In the genomic region with DNA sequence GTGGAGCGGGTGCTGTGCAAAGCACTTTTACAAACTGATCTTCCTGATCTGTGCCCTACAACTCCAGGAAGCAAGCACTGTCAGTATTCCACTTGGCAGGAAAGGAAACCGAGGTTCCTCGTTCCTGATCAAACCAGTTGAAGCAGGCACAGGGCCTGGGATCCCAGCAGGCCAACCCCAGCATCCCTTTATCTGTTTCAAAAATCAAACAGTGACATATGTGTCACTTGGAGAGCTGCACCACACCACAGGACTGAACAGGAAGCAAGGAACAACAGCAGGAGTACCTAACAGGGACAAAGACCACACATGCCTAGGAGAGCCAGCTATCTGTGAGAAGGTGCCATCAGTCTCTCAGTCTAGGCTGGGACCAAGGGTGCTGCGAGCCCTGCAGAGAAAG, we compare ENCODE assay signal across 23 mouse cellular contexts. TPM values are rescaled to one million over a fixed set of nuclear protein-coding genes. Genes with fewer than 3 reads are reported as not detected.
DNase-seq lines count a peak whose midpoint lies in the region; TF ChIP-seq lines count a peak whose summit lies in the region.
"Had no signal": no experiment of that assay in that cellular context is flagged by ENCODE, and none has a peak within 500 bp of the region (broad histone marks: within the 10 kb centered on the region; RNA-seq: fewer than 3 reads in every experiment).

No protein-coding gene starts in this region.

- no peaks in the 10 kb centered on the region for H3K36me3 ChIP-seq in heart, embryonic 10.5 days
- H3K36me3 ChIP-seq: embryonic facial prominence, embryonic 15.5 days; forebrain, embryonic 10.5 days; forebrain, embryonic 15.5 days; heart, embryonic 12.5 days; hindbrain, embryonic 15.5 days had no signal

- no peaks in the 10 kb centered on the region for H3K9me3 ChIP-seq in heart, embryonic 10.5 days
- H3K9me3 ChIP-seq: embryonic facial prominence, embryonic 15.5 days; forebrain, embryonic 10.5 days; forebrain, embryonic 15.5 days; heart, embryonic 12.5 days; hindbrain, embryonic 15.5 days had no signal

- H3K27ac ChIP-seq in heart, embryonic 10.5 days, result peak overlapping the region; percentile 38; the same call in 1 of the 2 replicates
- H3K27ac ChIP-seq in layer of hippocampus, adult 2 months, result peak overlapping the region; percentile 18; the same call in 1 of the 2 replicates
- H3K27ac ChIP-seq: embryonic facial prominence, embryonic 15.5 days; forebrain, embryonic 10.5 days; forebrain, embryonic 15.5 days; heart, adult 2 months; hindbrain, embryonic 15.5 days had no signal

- intact Hi-C loops in heart, postnatal 14 days (cut with DNase I), result no loop called here

- H3K27me3 ChIP-seq in heart, embryonic 10.5 days (ENCODE audit: insufficient read depth, poor library complexity, severe bottlenecking), result no peaks in the 10 kb centered on the region
- H3K27me3 ChIP-seq: embryonic facial prominence, embryonic 15.5 days; forebrain, embryonic 15.5 days; heart, embryonic 12.5 days; hindbrain, embryonic 15.5 days; Patski had no signal

- H3K4me3 ChIP-seq in heart, embryonic 10.5 days, result no peak overlapping the region
- no peak overlapping the region for H3K4me3 ChIP-seq in layer of hippocampus, adult 2 months
- H3K4me3 ChIP-seq: embryonic facial prominence, embryonic 15.5 days; erythroblast, embryonic 14.5 days; forebrain, embryonic 10.5 days; forebrain, embryonic 15.5 days; heart, adult 2 months; heart, embryonic 12.5 days; hindbrain, embryonic 15.5 days had no signal

- WGBS in heart, embryonic 10.5 days, result 59% methylated on average over 4 of the region's 4 CpGs

- H3K4me1 ChIP-seq in heart, embryonic 10.5 days, result peaks cover 62% of the 10 kb centered on the region
- H3K4me1 ChIP-seq: embryonic facial prominence, embryonic 15.5 days; hindbrain, embryonic 15.5 days had no signal

- peak; percentile 55 for DNase-seq in cerebellum, adult 11-12 months
- no peak for DNase-seq in cerebellum, postnatal 4 days (ENCODE audit: low spot score in 2 of 2)
- no peak for DNase-seq in heart, embryonic 10.5 days (ENCODE audit: low spot score)
- DNase-seq in heart, postnatal 14 days, result no peak
- no peak for DNase-seq in layer of hippocampus, adult 2 months (ENCODE audit: low spot score in 2 of 2)
- DNase-seq in layer of hippocampus, postnatal 25 days (ENCODE audit: extremely low spot score in 1 of 2, low spot score in 1 of 2), result no peak
- DNase-seq in gonadal fat pad, adult 2 months (ENCODE audit: low read depth), result peak; percentile 9
- no peak for DNase-seq in kidney, postnatal 10 days
- DNase-seq: adrenal gland, adult 2 months; adrenal gland, postnatal 36 days; embryo, embryonic 11 days; gastrocnemius, postnatal 10 days; heart, adult 2 months; heart, postnatal 36 days; kidney, adult 11 months; kidney, adult 9 months had no signal

- no peak for TF ChIP-seq CTCF in layer of hippocampus, adult 2 months (conservative IDR thresholded peaks at IDR 0.05)

RNA-seq across cellular contexts. Expression of a gene that starts 32.3 kb away (rescaled TPM):
- 26.9 and 36.7 TPM in 2 replicates for polyA plus RNA-seq in heart, embryonic 10.5 days (2016; fragmentation: Nextera tagmentation; extraction: Ambion mirVana)
- 10 to 100 TPM; 54.7 to 62.0 TPM for total RNA-seq in heart, postnatal 14 days (2021)
- 10 to 100 TPM; 55.2 to 57.3 TPM for total RNA-seq in layer of hippocampus, adult 2 months (2021)
- 10 to 100 TPM; 53.9 to 56.2 TPM for total RNA-seq in layer of hippocampus, postnatal 25 days (2021)
- 20.0 and 22.3 TPM in 2 replicates for polyA plus RNA-seq in gonadal fat pad, adult 2 months (2012; rRNA removed)

Comparison
In these comparisons a context has a peak if more than half of its experiments do, and no peak if none do; other contexts are left out.
1. DNase-seq: peak in cerebellum, adult 11-12 months (single experiment) and gonadal fat pad, adult 2 months (single experiment); none in cerebellum, postnatal 4 days (0 of 2), heart, embryonic 10.5 days (single experiment), heart, postnatal 14 days (0 of 2), layer of hippocampus, adult 2 months (0 of 2), layer of hippocampus, postnatal 25 days (0 of 2) and kidney, postnatal 10 days (single experiment).